In genomic region chr7:82234010-82234897, GRCm38 (mm10) we compare ENCODE assay signal across 14 mouse cellular contexts.
A peak's percentile ranks its signal among the peaks of the same experiment; 100 is the strongest.
DNase-seq lines count a peak whose midpoint lies in the region; ATAC-seq lines count a peak whose summit lies in the region.
"Had no signal": no experiment of that assay in that cellular context is flagged by ENCODE, and none has a peak within 500 bp of the region (broad histone marks: within the 10 kb centered on the region; RNA-seq: fewer than 3 reads in every experiment).

No protein-coding gene starts in this region.

- DNase-seq in heart, adult 9 months (ENCODE audit: low spot score in 2 of 2) = no peak
- peak; percentile 8 for DNase-seq in liver
- peak; percentile 39 to 56 for DNase-seq in thymus, postnatal 10 days (ENCODE audit: low spot score in 2 of 2)
- DNase-seq in layer of hippocampus, adult 11-12 months (ENCODE audit: low spot score) = no peak
- DNase-seq: adrenal gland, postnatal 14 days; kidney, postnatal 25 days; lung, postnatal 36 days had no signal

- H3K4me3 ChIP-seq in heart, embryonic 13.5 days = no peak overlapping the region
- H3K4me3 ChIP-seq in liver, embryonic 12.5 days = no peak overlapping the region
- H3K4me3 ChIP-seq in intestine, embryonic 15.5 days (replicated peaks) = no peak overlapping the region
- H3K4me3 ChIP-seq: heart, embryonic 15.5 days; left cerebral cortex, adult 2 months had no signal

- H3K27me3 ChIP-seq in heart, embryonic 13.5 days (replicated peaks) = no peaks in the 10 kb centered on the region
- no peaks in the 10 kb centered on the region for H3K27me3 ChIP-seq in liver, embryonic 12.5 days (replicated peaks)
- no peaks in the 10 kb centered on the region for H3K27me3 ChIP-seq in intestine, embryonic 15.5 days (replicated peaks)
- H3K27me3 ChIP-seq: heart, embryonic 15.5 days had no signal

- H3K9ac ChIP-seq in heart, embryonic 13.5 days = no peak overlapping the region
- H3K9ac ChIP-seq in liver, embryonic 12.5 days = no peak overlapping the region
- no peak overlapping the region for H3K9ac ChIP-seq in intestine, embryonic 15.5 days
- H3K9ac ChIP-seq: heart, embryonic 15.5 days had no signal

- peak; percentile 31; the same call in 1 of the 2 replicates for ATAC-seq in heart, embryonic 13.5 days (ENCODE audit: extremely low read depth, insufficient number of reproducible peaks, low FRiP score, low TSS enrichment)
- ATAC-seq in liver, embryonic 12.5 days = no peak
- peak; percentile 87 for ATAC-seq in common myeloid progenitor, adult 5-6 weeks (replicated peaks; ENCODE audit: low read depth, poor library complexity, severe bottlenecking)
- ATAC-seq in intestine, embryonic 15.5 days = no peak

- H3K4me1 ChIP-seq in heart, embryonic 13.5 days = peaks cover 22% of the 10 kb centered on the region
- 0 out of 2 replicates have a peak, but pooled peaks cover 3% of the 10 kb centered on the region for H3K4me1 ChIP-seq in liver, embryonic 12.5 days
- 0 out of 2 replicates have a peak, but pooled peaks cover 7% of the 10 kb centered on the region for H3K4me1 ChIP-seq in intestine, embryonic 15.5 days (replicated peaks)

- H3K4me2 ChIP-seq in heart, embryonic 13.5 days = no peak overlapping the region
- no peak overlapping the region for H3K4me2 ChIP-seq in liver, embryonic 12.5 days
- H3K4me2 ChIP-seq in intestine, embryonic 15.5 days (replicated peaks) = no peak overlapping the region
- H3K4me2 ChIP-seq: heart, embryonic 15.5 days; liver, embryonic 11.5 days had no signal

- no peaks in the 10 kb centered on the region for H3K36me3 ChIP-seq in heart, embryonic 13.5 days
- H3K36me3 ChIP-seq in liver, embryonic 12.5 days = no peaks in the 10 kb centered on the region
- no peaks in the 10 kb centered on the region for H3K36me3 ChIP-seq in intestine, embryonic 15.5 days
- H3K36me3 ChIP-seq: heart, embryonic 15.5 days had no signal

- peak overlapping the region; percentile 48 for H3K27ac ChIP-seq in heart, embryonic 13.5 days (replicated peaks)
- no peak overlapping the region for H3K27ac ChIP-seq in liver, embryonic 12.5 days
- no peak overlapping the region for H3K27ac ChIP-seq in intestine, embryonic 15.5 days
- H3K27ac ChIP-seq: heart, embryonic 15.5 days; left cerebral cortex, adult 2 months had no signal

- no peaks in the 10 kb centered on the region for H3K9me3 ChIP-seq in heart, embryonic 13.5 days
- H3K9me3 ChIP-seq in liver, embryonic 12.5 days (replicated peaks) = peaks cover 5% of the 10 kb centered on the region; the same call in 1 of the 2 replicates
- no peaks in the 10 kb centered on the region for H3K9me3 ChIP-seq in intestine, embryonic 15.5 days
- H3K9me3 ChIP-seq: heart, embryonic 15.5 days had no signal

- WGBS in heart, embryonic 13.5 days = 32% methylated on average over 11 of the region's 11 CpGs
- WGBS in liver, embryonic 12.5 days (ENCODE audit: insufficient replicate concordance) = 30% methylated on average over 11 of the region's 11 CpGs
- 34% methylated on average over 11 of the region's 11 CpGs for WGBS in intestine, embryonic 15.5 days

Comparison
In these comparisons a context has a peak if more than half of its experiments do, and no peak if none do; other contexts are left out.
1. ATAC-seq: peak in heart, embryonic 13.5 days (single experiment) and common myeloid progenitor, adult 5-6 weeks (single experiment); none in liver, embryonic 12.5 days (single experiment) and intestine, embryonic 15.5 days (single experiment).
2. DNase-seq: peak in liver (single experiment) and thymus, postnatal 10 days (2 of 2); none in heart, adult 9 months (0 of 2) and layer of hippocampus, adult 11-12 months (single experiment).